Mouse (Mus musculus) left cerebral cortex, adult 9 months (tissue): ENCODE data around the gene Cog6.

Experiments
- DNase-seq, 2 experiments: peaks; one replicate each; pipeline ENCODE4 v3.0.0; 2022; ENCODE audit warnings: low spot score in 2 of 2

The Cog6 gene

GRCm38 (mm10) chr3:53016436-53017340 is at the start of gene Cog6:
TSS of gene Cog6 (minus strand) at chr3:53017237.
- peak; percentile 54 to 84 for DNase-seq

- DNase-seq, result no peak
Observed at GRCm38 (mm10) chr3:53066095-53066372, 49.0 kb upstream of the Cog6 start.

GRCm38 (mm10) chr3:53065267-53066094 is 48.4 kb upstream of the Cog6 start:
- DNase-seq, result no peak

GRCm38 (mm10) chr3:53063423-53064147 is 46.5 kb upstream of the Cog6 start:
- DNase-seq, result no peak

GRCm38 (mm10) chr3:53059959-53060358 is 42.9 kb upstream of the Cog6 start:
- no peak for DNase-seq

- DNase-seq, result no peak
Observed at GRCm38 (mm10) chr3:53056430-53056829, 39.4 kb upstream of the Cog6 start.

GRCm38 (mm10) chr3:53052385-53052784 is 35.3 kb upstream of the Cog6 start:
- no peak for DNase-seq

GRCm38 (mm10) chr3:53046371-53046770 is 29.3 kb upstream of the Cog6 start:
- DNase-seq, result no peak

- DNase-seq, result no peak
Observed at GRCm38 (mm10) chr3:53045697-53046096, 28.7 kb upstream of the Cog6 start.

- no peak for DNase-seq
Observed at GRCm38 (mm10) chr3:53044682-53045299, 27.8 kb upstream of the Cog6 start.

- DNase-seq, result no peak
Observed at GRCm38 (mm10) chr3:53044238-53044637, 27.2 kb upstream of the Cog6 start.

- no peak for DNase-seq
Observed at GRCm38 (mm10) chr3:53043206-53043780, 26.3 kb upstream of the Cog6 start.

GRCm38 (mm10) chr3:53042240-53042567 is 25.2 kb upstream of the Cog6 start:
- DNase-seq, result no peak

GRCm38 (mm10) chr3:53041411-53042239 is 24.6 kb upstream of the Cog6 start, which contains the start of gene Lhfp:
TSS of gene Lhfp (plus strand) at chr3:53041528.
- peak in 1 of 2 experiments; percentile 43 for DNase-seq

- DNase-seq, result no peak
Observed at GRCm38 (mm10) chr3:53040593-53041410, 23.8 kb upstream of the Cog6 start.

GRCm38 (mm10) chr3:53039746-53040145 is 22.7 kb upstream of the Cog6 start:
- no peak for DNase-seq

GRCm38 (mm10) chr3:53038913-53039312 is 21.9 kb upstream of the Cog6 start:
- DNase-seq, result peak in 1 of 2 experiments; percentile 29

- no peak for DNase-seq
Observed at GRCm38 (mm10) chr3:53036941-53037340, 19.9 kb upstream of the Cog6 start.

- no peak for DNase-seq
Observed at GRCm38 (mm10) chr3:53036076-53036475, 19.0 kb upstream of the Cog6 start.

- no peak for DNase-seq
Observed at GRCm38 (mm10) chr3:53033448-53033847, 16.4 kb upstream of the Cog6 start.
